Comparison of ENCODE assay signal across 30 mouse cellular contexts in genomic region chr10:36818867-36819266, GRCm38 (mm10).
"Had no signal": no experiment of that assay in that cellular context is flagged by ENCODE, and none has a peak within 500 bp of the region (broad histone marks: within the 10 kb centered on the region; RNA-seq: fewer than 3 reads in every experiment).

No protein-coding gene starts in this region.

- DNase-seq: heart, postnatal 10 days; heart, postnatal 14 days; heart, postnatal 36 days; heart, postnatal 4 days; kidney, adult 11 months; kidney, adult 18-20 months; kidney, adult 2 months; kidney, adult 8-10 months; kidney, adult 9 months; kidney, postnatal 10 days; kidney, postnatal 14 days; kidney, postnatal 25 days; kidney, postnatal 36 days; kidney, postnatal 4 days; layer of hippocampus, adult 9-11 months had no signal

- H3K9ac ChIP-seq: heart, embryonic 12.5 days; heart, embryonic 13.5 days; heart, embryonic 15.5 days; hindbrain, embryonic 12.5 days; hindbrain, embryonic 13.5 days; hindbrain, embryonic 14.5 days; hindbrain, embryonic 15.5 days; intestine, embryonic 15.5 days; kidney, embryonic 15.5 days had no signal

- H3K27ac ChIP-seq: heart, embryonic 13.5 days; heart, embryonic 15.5 days; hindbrain, embryonic 10.5 days; hindbrain, embryonic 12.5 days; hindbrain, embryonic 13.5 days; hindbrain, embryonic 14.5 days; hindbrain, embryonic 15.5 days; hindbrain, postnatal 0 days; intestine, embryonic 15.5 days; kidney, embryonic 15.5 days; kidney, postnatal 0 days; layer of hippocampus, adult 2 months; left cerebral cortex, adult 2 months had no signal

- H3K4me3 ChIP-seq: heart, embryonic 12.5 days; heart, embryonic 13.5 days; heart, embryonic 15.5 days; hindbrain, embryonic 10.5 days; hindbrain, embryonic 12.5 days; hindbrain, embryonic 13.5 days; hindbrain, embryonic 15.5 days; intestine, embryonic 15.5 days; kidney, embryonic 15.5 days; layer of hippocampus, adult 2 months; left cerebral cortex, adult 2 months had no signal

- H3K9me3 ChIP-seq: heart, embryonic 12.5 days; heart, embryonic 13.5 days; heart, embryonic 15.5 days; hindbrain, embryonic 10.5 days; hindbrain, embryonic 12.5 days; hindbrain, embryonic 13.5 days; hindbrain, embryonic 15.5 days; intestine, embryonic 15.5 days; kidney, embryonic 15.5 days had no signal

- H3K4me1 ChIP-seq: heart, embryonic 12.5 days; heart, embryonic 13.5 days; heart, embryonic 15.5 days; hindbrain, embryonic 10.5 days; hindbrain, embryonic 12.5 days; hindbrain, embryonic 13.5 days; hindbrain, embryonic 15.5 days; intestine, embryonic 15.5 days; kidney, embryonic 15.5 days had no signal

- H3K36me3 ChIP-seq: heart, embryonic 12.5 days; heart, embryonic 13.5 days; heart, embryonic 15.5 days; hindbrain, embryonic 10.5 days; hindbrain, embryonic 12.5 days; hindbrain, embryonic 13.5 days; hindbrain, embryonic 15.5 days; intestine, embryonic 15.5 days; kidney, embryonic 15.5 days had no signal

- H3K27me3 ChIP-seq: heart, embryonic 12.5 days; heart, embryonic 13.5 days; heart, embryonic 15.5 days; hindbrain, embryonic 12.5 days; hindbrain, embryonic 13.5 days; hindbrain, embryonic 15.5 days; intestine, embryonic 15.5 days; kidney, embryonic 15.5 days had no signal

- H3K4me2 ChIP-seq: heart, embryonic 11.5 days; heart, embryonic 12.5 days; heart, embryonic 13.5 days; heart, embryonic 15.5 days; hindbrain, embryonic 12.5 days; hindbrain, embryonic 13.5 days; hindbrain, embryonic 14.5 days; hindbrain, embryonic 15.5 days; intestine, embryonic 15.5 days; kidney, embryonic 15.5 days had no signal
